Mouse (Mus musculus) Muller cell, postnatal 12 days (primary cell): ENCODE results near the gene Shisa3.

Experiments used
- DNase-seq: peaks from one replicate; pipeline ENCODE4 v3.0.0-alpha.2; 2015; ENCODE audit errors: inconsistent ontology term

Shisa3 gene

GRCm38 (mm10) chr5:67633138-67633782 lies 25.6 kb downstream of the Shisa3 start:
- no peak for DNase-seq

- peak; percentile 90 for DNase-seq
These were observed 26.2 kb downstream of the Shisa3 start for GRCm38 (mm10) chr5:67633831-67634268.

- DNase-seq: peak; percentile 18
These were observed 26.7 kb downstream of the Shisa3 start for GRCm38 (mm10) chr5:67634339-67634738.

- no peak for DNase-seq
These were observed 33.1 kb downstream of the Shisa3 start for GRCm38 (mm10) chr5:67640596-67641312.

- DNase-seq: no peak
These were observed 33.9 kb downstream of the Shisa3 start for GRCm38 (mm10) chr5:67641406-67642120.

GRCm38 (mm10) chr5:67643537-67644255 lies 36.0 kb downstream of the Shisa3 start:
- DNase-seq: no peak

GRCm38 (mm10) chr5:67646756-67647529 lies 39.3 kb downstream of the Shisa3 start:
- no peak for DNase-seq

- DNase-seq: no peak
These were observed 39.9 kb downstream of the Shisa3 start for GRCm38 (mm10) chr5:67647568-67647967.

GRCm38 (mm10) chr5:67649156-67649555 lies 41.5 kb downstream of the Shisa3 start:
- DNase-seq: no peak

GRCm38 (mm10) chr5:67650021-67650420 lies 42.3 kb downstream of the Shisa3 start:
- no peak for DNase-seq

- no peak for DNase-seq
These were observed 44.8 kb downstream of the Shisa3 start for GRCm38 (mm10) chr5:67652468-67652867.

GRCm38 (mm10) chr5:67653543-67653942 lies 45.9 kb downstream of the Shisa3 start:
- DNase-seq: no peak

GRCm38 (mm10) chr5:67654572-67654971 lies 46.9 kb downstream of the Shisa3 start:
- no peak for DNase-seq

GRCm38 (mm10) chr5:67655696-67656519 lies 48.2 kb downstream of the Shisa3 start:
- DNase-seq: no peak

GRCm38 (mm10) chr5:67656821-67657259 lies 49.2 kb downstream of the Shisa3 start:
- DNase-seq: no peak

- no peak for DNase-seq
These were observed 52.2 kb downstream of the Shisa3 start for GRCm38 (mm10) chr5:67659864-67660263.

GRCm38 (mm10) chr5:67662715-67663114 lies 55.0 kb downstream of the Shisa3 start:
- no peak for DNase-seq

- DNase-seq: no peak
These were observed 61.8 kb downstream of the Shisa3 start for GRCm38 (mm10) chr5:67669436-67669896.

- no peak for DNase-seq
These were observed 62.5 kb downstream of the Shisa3 start for GRCm38 (mm10) chr5:67670158-67670557.

- no peak for DNase-seq
These were observed 65.3 kb downstream of the Shisa3 start for GRCm38 (mm10) chr5:67673008-67673407.
